Mouse (Mus musculus) yolk sac, embryonic 10.5 days (tissue): ENCODE results near the gene Nkx6-1.

Experiments used
- DNase-seq: peaks from one replicate; pipeline ENCODE4 v3.0.0-alpha.2; 2017; ENCODE audit warnings: low spot score

Gene Nkx6-1

DNA sequence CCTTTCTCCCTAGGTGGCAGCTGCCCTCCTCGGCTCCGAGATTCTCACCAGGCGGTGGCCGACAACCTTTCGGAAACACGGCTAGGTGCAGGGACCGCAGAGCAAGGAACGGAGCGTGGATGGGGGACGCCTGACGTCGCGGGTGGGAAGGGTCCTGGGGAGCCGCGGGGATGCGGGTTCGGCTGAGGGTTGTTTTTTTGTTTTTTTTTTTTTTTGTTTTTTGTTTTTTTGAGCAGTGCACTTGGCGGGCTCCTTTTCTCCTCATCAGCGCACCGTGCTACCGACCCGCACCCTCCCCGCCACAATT is 5.9 kb downstream of the Nkx6-1 start:
- DNase-seq: no peak

DNA sequence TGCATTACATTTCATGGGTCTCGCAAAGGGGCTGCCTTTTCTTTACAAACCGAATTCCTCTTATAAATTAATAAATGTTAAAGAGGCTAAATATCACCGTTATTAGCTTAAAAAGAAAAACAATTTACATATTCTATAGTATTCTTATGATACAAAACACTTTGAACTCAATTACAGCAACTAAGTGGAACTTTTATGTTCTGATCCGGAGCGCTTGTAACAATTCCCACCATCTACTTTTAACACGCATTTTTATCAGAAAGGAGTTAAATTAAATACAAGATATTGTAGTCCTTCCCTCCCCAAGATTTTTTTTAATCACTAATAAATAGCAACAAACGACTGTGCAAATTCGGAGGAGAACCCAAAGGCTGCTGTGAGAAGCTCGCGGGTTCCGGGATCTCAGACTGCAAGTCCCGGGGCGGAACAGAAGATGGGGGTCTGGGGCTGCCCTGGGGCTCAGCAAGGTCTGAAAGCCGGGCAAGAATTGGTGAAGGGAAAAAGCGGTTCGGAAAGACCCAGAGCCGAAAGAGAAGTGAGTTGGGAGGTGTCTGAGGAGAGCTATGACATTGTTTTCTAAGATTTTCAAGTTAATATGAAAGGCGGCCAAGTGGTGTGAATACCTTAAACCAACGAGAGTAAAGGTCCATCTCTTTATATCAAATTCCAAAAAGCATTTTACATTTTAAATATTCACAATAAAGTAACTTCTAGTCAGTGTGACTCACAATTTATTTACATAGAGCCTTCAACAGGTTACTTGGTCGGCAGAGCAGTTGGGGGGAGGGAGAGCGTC is 6.4 kb downstream of the Nkx6-1 start:
- DNase-seq: peak; percentile 35

- no peak for DNase-seq
Observed at GRCm38 (mm10) chr5:101657698-101658097, 7.1 kb downstream of the Nkx6-1 start.

- no peak for DNase-seq
Observed at GRCm38 (mm10) chr5:101656107-101656506, 8.7 kb downstream of the Nkx6-1 start.

DNA sequence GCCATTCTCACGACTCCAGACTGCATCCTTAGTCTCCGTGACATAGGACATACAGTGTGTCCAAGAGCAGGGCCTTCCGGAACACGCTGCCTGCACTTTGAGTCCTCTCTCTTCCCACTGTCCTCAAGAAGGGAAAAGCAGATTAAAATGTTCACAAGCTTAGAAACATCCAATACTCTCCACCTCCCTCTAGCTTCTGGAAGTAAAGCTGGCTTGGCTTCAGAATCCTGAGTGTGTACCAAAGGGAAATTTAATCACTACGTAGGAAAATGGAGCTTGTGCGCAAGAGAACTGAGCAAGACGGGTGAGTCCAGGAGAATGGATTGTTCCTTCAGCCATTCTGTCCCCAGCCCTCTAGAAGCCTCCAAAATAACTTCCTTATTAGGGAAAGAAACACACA is 9.4 kb downstream of the Nkx6-1 start:
- DNase-seq: no peak

DNA sequence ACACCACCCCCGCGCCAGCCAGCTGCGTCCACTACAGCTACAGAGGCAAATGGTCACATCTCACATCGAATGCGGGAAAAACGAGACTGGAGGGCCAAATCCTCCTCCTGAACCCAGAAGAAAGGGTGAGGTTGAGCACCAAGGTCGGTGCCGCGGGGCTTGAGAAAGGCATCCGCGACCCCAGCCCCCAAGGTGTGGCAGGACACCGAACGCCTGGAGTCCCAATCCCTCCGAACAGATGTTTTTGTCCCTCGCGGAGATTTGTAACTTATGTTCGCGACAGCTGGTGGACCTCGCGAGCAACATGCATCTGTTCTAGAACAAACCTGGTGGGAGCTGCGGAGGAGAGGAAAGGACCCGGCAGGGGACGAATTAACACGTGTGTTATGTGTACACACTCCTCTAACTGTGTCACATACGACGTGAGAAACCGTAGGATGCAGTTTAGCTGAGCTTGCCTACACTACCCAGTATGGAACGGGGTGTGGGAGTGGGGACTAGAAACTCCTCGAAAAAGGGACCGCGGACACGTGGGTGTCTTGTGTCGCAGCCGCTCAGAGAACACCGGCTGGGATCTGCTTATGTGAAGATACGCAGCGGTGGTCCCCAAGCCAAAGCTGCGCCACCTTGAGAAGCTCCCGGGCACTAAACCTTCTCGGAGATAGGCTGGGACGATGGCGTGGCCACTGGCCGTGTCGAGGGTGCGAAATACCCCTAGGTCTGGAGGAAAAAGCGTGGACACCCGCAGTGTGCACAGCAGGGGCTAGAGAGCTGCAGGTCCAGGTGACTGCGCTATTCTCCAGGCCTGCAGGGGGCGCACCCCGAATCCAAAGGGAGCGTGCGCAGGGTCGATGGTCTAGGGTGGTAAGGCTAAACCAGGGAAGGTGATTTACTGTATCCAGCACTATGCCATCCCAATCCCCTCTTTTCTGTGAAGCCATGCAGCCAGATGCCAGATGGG is 16.8 kb downstream of the Nkx6-1 start:
- DNase-seq: no peak

- no peak for DNase-seq
Observed at GRCm38 (mm10) chr5:101646961-101647575, 17.7 kb downstream of the Nkx6-1 start.

DNA sequence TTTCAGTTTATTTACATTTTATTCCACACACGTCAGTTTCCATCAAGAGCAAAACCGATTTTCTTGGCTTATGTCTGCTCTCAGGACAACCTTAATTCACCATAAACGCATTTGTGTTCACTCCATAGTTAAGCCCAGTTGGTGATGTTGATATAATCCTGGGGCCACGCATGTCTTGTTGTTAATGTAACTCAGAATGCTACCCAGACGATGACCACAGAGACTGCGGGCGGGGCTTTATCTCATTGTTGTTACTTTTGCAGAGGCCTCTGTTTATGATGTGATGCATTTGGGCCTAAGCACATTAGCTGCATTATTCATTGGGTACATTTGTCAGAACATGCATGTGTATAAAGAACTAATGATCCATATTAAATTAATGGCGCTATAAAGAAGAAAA is 19.7 kb downstream of the Nkx6-1 start:
- DNase-seq: no peak

DNA sequence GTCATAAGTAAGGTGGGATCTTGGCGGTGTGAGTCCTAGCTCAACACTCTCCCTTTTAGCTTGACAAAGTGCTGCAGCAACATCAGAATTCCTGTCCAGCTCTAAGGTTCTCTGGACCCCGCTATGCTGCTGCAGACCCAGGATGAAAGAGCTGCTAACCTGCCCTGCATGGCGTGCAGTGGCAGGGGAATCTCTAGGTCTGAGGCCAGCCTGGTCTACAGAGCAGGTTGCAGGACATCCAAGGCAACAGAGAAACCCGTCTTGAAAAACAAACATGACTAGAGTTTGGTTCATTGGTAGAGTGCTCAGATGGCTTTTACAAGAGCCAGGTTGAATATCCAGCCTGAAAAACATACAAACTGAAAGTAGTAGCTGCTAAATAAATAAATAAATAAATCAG is 26.7 kb downstream of the Nkx6-1 start:
- no peak for DNase-seq
